Mouse (Mus musculus): ENCODE measurements around the gene Ripor3.

The Ripor3 gene

DNA sequence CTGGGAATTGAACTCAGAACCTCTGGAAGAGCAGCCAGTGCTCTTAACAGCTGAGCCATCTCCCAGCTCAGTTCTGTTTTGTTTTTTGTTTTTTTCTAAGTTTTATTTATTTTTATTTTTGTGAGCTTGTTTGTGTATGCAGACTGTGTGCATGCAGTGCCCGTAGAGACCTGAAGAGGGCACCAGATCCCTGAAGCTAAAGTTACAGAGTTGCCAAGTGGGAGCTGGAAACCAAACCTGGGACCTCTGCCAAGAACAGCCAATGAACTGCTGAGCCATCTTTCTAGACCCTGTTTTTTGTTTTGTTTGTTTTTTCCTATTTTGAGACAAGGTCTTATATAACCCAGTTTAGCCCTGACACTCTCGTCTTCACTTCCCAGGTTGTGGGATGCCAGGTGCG lies 18.0 kb upstream of the Ripor3 start:
- peak; percentile 35 for DNase-seq (ENCODE audit: low read depth, low spot score)

GRCm38 (mm10) chr2:168026467-168026866 lies 16.0 kb upstream of the Ripor3 start:
- DNase-seq (ENCODE audit: low read depth, low spot score), result no peak

DNA sequence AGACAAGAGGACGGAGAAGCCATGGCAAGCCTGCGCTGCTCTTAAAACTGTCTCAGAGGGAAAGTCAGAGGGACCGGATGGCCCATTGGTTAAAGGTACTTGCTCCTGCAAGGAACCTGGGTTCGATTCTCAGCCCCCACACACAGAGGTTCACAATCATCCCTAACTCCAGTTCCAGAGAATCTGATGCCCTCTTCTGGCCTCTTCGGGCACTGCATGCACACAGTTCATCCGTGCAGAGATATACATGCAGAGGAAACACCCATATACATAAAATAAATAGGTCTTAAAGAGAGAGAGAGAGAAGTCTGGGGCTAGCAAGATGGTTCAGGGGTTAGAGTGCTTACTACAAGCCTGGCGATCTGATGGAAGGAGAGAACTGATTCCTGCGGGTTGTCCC lies 15.5 kb upstream of the Ripor3 start:
- peak; percentile 49 for DNase-seq (ENCODE audit: low read depth, low spot score)

- no peak for DNase-seq (ENCODE audit: low read depth, low spot score)
Observed at GRCm38 (mm10) chr2:168025174-168025573, 14.8 kb upstream of the Ripor3 start.

DNA sequence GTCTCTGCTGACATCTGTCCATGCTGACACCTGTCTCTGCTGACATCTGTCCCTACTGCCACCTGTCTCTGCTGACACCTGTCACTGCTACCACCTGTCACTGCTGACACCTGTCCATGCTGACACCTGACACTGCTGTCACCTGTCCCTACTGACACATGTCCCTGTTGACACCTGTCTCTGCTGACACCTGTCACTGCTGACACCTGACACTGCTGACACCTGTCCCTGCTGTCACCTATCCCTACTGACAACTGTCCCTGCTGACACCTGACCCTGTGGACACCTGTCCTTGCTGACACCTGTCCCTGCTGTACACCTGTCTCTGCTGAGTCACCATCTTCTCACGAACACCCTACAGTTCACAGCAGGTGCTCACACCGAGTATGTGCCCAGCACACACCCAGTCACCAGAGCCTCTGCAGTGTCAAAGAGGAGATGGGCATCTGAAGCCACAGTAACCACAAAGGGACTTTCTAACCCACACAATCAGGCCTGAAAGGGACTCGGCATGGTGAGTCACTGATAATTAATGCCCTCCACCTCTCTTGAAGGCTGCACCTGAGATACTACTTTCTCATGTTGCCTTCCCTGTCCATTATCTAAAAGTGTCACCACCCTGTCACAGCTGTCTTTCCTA lies 13.5 kb upstream of the Ripor3 start:
- no peak for DNase-seq (ENCODE audit: low read depth, low spot score)

- DNase-seq (ENCODE audit: low read depth, low spot score), result no peak
Observed at GRCm38 (mm10) chr2:168019201-168019715, 8.8 kb upstream of the Ripor3 start.

- peak; percentile 66 for DNase-seq (ENCODE audit: low read depth, low spot score)
Observed at GRCm38 (mm10) chr2:168016951-168017391, 6.6 kb upstream of the Ripor3 start.

- DNase-seq (ENCODE audit: low read depth, low spot score), result no peak
Observed at GRCm38 (mm10) chr2:168010893-168011292, 475 bp upstream of the Ripor3 start.

DNA sequence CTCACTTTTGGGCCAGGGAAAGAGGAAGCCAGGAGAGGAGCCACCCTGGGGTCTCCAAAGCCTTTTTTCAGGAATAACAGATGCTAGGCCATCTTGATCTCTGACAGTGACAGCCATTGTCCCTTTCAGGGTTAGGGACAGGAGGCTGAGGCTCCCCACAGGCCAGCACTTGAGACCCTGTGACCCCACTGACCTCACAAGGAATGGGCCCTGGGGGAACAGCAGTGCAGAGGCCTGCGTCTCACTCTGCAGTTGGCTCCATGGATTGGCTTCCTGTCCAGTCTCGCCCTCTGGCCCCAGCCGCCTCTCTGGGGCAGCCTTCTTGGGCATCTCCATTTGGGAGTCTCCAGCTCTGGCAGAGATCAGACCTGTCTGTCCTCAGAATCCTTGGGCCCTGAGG lies 2.3 kb downstream of the Ripor3 start:
- no peak for DNase-seq (ENCODE audit: low read depth, low spot score)

- no peak for DNase-seq (ENCODE audit: low read depth, low spot score)
Observed at GRCm38 (mm10) chr2:168006489-168006888, 3.9 kb downstream of the Ripor3 start.

- peak; percentile 28 for DNase-seq (ENCODE audit: low read depth, low spot score)
Observed at GRCm38 (mm10) chr2:168005616-168006015, 4.8 kb downstream of the Ripor3 start.

- DNase-seq (ENCODE audit: low read depth, low spot score), result no peak
Observed at GRCm38 (mm10) chr2:168005005-168005404, 5.4 kb downstream of the Ripor3 start.

GRCm38 (mm10) chr2:168004369-168004768 lies 6.0 kb downstream of the Ripor3 start:
- DNase-seq (ENCODE audit: low read depth, low spot score), result no peak

GRCm38 (mm10) chr2:168003431-168003830 lies 7.0 kb downstream of the Ripor3 start:
- DNase-seq (ENCODE audit: low read depth, low spot score), result no peak

DNA sequence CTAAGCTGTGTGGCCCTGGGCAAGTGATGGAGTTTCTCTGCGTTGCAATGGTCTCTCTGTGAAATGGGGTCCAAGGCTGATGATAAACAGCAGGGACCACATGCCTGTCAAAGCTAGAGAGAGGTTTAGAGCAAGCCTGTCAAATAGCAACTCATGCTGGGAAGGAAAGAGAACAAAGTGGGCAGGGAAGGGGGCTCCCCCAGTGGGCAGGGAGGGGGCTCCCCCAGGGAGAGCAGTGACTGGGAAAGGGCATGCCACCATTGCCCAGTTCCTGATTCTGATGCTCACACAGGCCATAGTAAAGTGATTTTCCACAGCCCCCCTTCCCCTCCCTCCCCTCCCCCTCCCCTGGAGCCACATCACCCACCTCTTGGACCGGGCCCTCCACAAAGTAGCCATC lies 7.5 kb downstream of the Ripor3 start:
- no peak for DNase-seq (ENCODE audit: low read depth, low spot score)

DNA sequence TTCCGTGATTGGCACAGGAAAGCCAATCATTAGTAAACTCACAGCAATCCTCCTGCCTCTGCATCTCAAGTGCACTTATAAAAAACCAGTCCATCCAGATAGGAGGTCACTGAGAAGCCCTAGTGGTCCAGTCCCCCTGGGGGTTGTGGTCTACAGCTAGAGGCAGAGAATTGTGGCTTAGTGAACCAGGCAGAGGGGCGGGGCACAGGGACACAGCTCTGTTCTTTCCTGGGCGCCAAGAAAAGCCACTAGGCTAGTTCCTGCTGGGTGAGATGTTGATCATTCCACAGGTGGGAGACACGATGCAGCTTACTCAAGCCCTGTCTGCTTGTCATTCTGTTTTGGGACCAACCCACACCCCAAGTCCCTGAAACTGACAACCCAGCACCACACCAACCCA lies 8.2 kb downstream of the Ripor3 start:
- no peak for DNase-seq (ENCODE audit: low read depth, low spot score)

DNA sequence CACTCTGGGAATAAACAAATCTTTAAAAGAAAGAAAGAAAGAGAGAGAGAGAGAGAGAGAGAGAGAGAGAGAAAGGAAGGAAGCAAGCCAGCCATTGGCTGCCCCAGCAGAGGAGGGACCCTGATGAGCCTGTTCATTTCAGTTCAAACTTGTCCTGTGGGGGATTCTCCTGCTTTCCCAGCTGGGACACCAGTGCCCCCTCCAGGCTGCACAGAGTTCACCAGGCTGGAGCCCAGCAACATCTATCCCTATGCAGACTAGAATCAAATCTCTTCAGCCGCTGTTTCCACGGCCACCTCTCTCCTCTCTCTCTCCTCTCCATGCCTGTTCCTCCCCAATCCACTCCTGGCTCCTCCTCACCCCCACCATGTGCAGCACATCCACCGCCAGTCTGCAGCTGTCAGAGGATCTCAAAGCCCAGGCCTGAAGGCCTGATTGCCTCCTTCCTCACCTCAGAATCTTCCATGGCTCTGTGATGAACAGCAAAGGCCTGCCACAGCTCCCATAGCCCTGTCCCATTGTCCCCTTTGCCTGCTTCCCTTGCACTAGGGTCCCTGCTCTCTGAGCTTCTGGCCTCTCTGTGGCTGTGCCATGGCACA lies 11.2 kb downstream of the Ripor3 start:
- DNase-seq (ENCODE audit: low read depth, low spot score), result peak; percentile 69

- no peak for DNase-seq (ENCODE audit: low read depth, low spot score)
Observed at GRCm38 (mm10) chr2:167997562-167997961, 12.9 kb downstream of the Ripor3 start.

DNA sequence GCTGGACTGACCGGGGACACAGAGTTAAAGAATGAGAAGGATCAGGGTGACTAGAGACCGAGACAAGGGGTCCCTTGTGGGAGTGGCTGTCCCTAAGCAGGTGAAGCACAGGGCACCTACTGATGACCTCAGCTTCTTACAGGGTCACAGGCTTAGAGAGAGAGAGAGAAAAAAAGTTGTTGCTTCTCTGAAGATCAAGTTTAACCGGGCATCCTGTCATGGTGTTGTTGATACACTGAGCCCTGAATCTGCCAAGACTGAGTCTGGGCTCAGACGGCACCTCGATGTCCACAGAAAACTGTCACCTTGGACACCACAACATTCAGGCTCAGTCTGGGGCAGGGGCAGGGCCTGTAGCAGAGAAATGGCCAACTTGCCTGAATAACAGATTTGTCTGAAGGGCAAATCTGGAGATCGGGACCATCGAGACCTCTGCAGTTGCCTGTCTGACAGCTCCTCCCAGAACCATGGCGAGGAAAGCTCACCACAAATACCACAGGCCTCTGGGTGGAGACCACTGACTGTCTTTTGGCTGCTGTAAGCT lies 13.7 kb downstream of the Ripor3 start:
- DNase-seq (ENCODE audit: low read depth, low spot score), result no peak

GRCm38 (mm10) chr2:167995870-167996635 lies 14.4 kb downstream of the Ripor3 start:
- no peak for DNase-seq (ENCODE audit: low read depth, low spot score)

DNA sequence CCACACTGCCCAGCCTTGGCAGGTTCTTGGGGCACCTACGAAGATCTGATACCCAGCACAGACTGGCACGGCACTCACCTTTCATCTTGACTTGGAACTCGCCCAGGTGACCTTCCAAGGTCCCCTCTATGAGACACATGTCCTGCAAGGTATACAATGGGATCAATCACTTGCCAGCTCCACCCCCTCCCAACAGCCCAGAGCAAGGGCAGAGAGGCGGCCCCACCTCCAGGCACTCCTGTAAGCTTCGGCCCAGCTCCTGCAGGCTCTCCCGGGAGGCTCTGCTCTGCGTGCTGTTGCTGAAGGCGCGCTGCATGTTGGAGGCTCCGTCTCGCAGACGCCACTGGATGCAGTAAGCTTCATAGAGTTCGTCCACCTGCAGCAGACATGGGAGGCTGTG lies 17.2 kb downstream of the Ripor3 start:
- DNase-seq (ENCODE audit: low read depth, low spot score), result no peak

DNA sequence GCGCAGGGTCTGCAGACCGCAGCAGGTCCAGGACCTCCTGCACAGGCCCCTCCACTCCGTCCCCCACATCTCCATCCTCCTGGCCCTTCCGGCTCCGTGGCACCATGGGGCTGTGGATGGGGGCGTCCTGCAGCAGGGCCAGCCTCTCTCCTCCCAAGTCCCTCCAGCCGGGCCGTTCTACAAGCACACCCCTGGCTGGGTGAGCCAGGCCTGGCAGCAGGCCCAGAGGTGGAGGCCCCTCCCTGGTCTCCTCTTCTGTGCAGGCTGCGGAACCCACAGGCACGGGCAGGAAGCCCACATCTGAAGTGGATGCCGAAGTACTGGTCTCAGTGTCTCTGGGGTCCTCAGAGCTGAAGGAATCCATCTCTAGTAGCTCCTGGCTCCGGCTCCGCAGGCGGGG lies 21.1 kb downstream of the Ripor3 start:
- DNase-seq (ENCODE audit: low read depth, low spot score), result no peak
